Mouse (Mus musculus) forebrain, embryonic 12.5 days (tissue): ENCODE measurements around the gene Scrn1. TPM values are rescaled to one million over a fixed set of nuclear protein-coding genes. Genes with fewer than 3 reads are reported as not detected.

Source experiments
- ATAC-seq: fragments of 200-750 bp; cut with Nextera tagmentation; 2 replicates; pipeline ENCODE4 v1.8.0; 2017; ENCODE audit warnings: moderate TSS enrichment; ENCODE audit not compliant: low FRiP score
- H3K27ac ChIP-seq: fragments of 300-500 bp; sonication (generic); 2 replicates; pipeline ENCODE4 v1.5.1; 2016; ENCODE audit warnings: mild to moderate bottlenecking
- H3K27me3 ChIP-seq: fragments of 300-500 bp; sonication (generic); 2 replicates; pipeline ENCODE4 v1.6.1; 2016; ENCODE audit warnings: mild to moderate bottlenecking
- H3K36me3 ChIP-seq: fragments of 300-500 bp; sonication (generic); replicated peaks from 2 replicates; pipeline ENCODE4 v1.6.1; 2016; ENCODE audit warnings: mild to moderate bottlenecking
- H3K4me1 ChIP-seq: fragments of 300-500 bp; sonication (generic); 2 replicates; pipeline ENCODE4 v1.6.1; 2016
- H3K4me2 ChIP-seq: fragments of 300-500 bp; sonication (generic); 2 replicates; pipeline ENCODE4 v1.6.1; 2016; ENCODE audit warnings: mild to moderate bottlenecking, moderate library complexity
- H3K4me3 ChIP-seq: fragments of 300-500 bp; sonication (generic); replicated peaks from 2 replicates; pipeline ENCODE4 v1.5.1; 2016; ENCODE audit warnings: mild to moderate bottlenecking
- H3K9ac ChIP-seq: fragments of 300-500 bp; sonication (generic); 2 replicates; pipeline ENCODE4 v1.6.1; 2016; ENCODE audit warnings: mild to moderate bottlenecking
- H3K9me3 ChIP-seq: fragments of 300-500 bp; sonication (generic); 2 replicates; pipeline ENCODE4 v1.6.1; 2016
- WGBS: fragments of 180-500 bp; shearing (Covaris S2); methylation state at CpG from one replicate; pipeline ENCODE4 v1.1.7; 2016; 5-methylcytosine and 5-hydroxymethylcytosine counted together
- polyA plus RNA-seq: library from polyadenylated mRNA; unstranded; fragments of >200 nt; fragmentation: Nextera tagmentation; extraction: Ambion mirVana; gene quantifications from 2 replicates; pipeline ENCODE4 v1.2.1, GENCODE M21; 2016

Scrn1 gene
- polyA plus RNA-seq, 1 experiment from 2014 or later = 119 TPM

- under 1% methylated on average over 20 of the region's 20 CpGs for WGBS
- peak; percentile 87 for ATAC-seq
- Histone ChIP-seq H3K9ac (peak overlapping the region; percentile 62), H3K27ac (peak overlapping the region; percentile 37; the same call in 1 of the 2 replicates), H3K4me1 (peaks cover 33% of the 10 kb centered on the region), H3K4me2 (peak overlapping the region; percentile 71), H3K9me3 (no peaks in the 10 kb centered on the region), H3K4me3 (peak overlapping the region; percentile 52), H3K36me3 (no peaks in the 10 kb centered on the region), H3K27me3 (no peaks in the 10 kb centered on the region)
These were observed 26.7 kb upstream of the Scrn1 start for GRCm38 (mm10) chr6:54592938-54593535.

- Histone ChIP-seq H3K9me3 (no peaks in the 10 kb centered on the region), H3K4me3 (peak overlapping the region; percentile 23), H3K27ac (no peak overlapping the region), H3K36me3 (no peaks in the 10 kb centered on the region), H3K4me1 (peaks cover 27% of the 10 kb centered on the region), H3K9ac (peak overlapping the region; percentile 22; the same call in 1 of the 2 replicates), H3K27me3 (no peaks in the 10 kb centered on the region), H3K4me2 (peak overlapping the region; percentile 40)
- no peak for ATAC-seq
- WGBS = 43% methylated on average over 6 of the region's 6 CpGs
These were observed 25.5 kb upstream of the Scrn1 start for GRCm38 (mm10) chr6:54591778-54592177.

- Histone ChIP-seq H3K27me3 (no peaks in the 10 kb centered on the region), H3K9ac (no peak overlapping the region), H3K4me3 (no peak overlapping the region), H3K4me2 (no peak overlapping the region), H3K36me3 (no peaks in the 10 kb centered on the region), H3K27ac (no peak overlapping the region), H3K4me1 (peaks cover 17% of the 10 kb centered on the region), H3K9me3 (no peaks in the 10 kb centered on the region)
- ATAC-seq = no peak
- 96% methylated on average over 2 of the region's 2 CpGs for WGBS
These were observed 24.4 kb upstream of the Scrn1 start for GRCm38 (mm10) chr6:54590691-54591090.

GRCm38 (mm10) chr6:54588212-54588611 lies 21.9 kb upstream of the Scrn1 start:
- Histone ChIP-seq H3K4me1 (peaks cover 12% of the 10 kb centered on the region), H3K9me3 (no peaks in the 10 kb centered on the region), H3K9ac (no peak overlapping the region), H3K4me3 (no peak overlapping the region), H3K27me3 (no peaks in the 10 kb centered on the region), H3K4me2 (no peak overlapping the region), H3K36me3 (no peaks in the 10 kb centered on the region), H3K27ac (no peak overlapping the region)
- no peak for ATAC-seq
- WGBS = 46% methylated on average over 1 of the region's 1 CpGs

GRCm38 (mm10) chr6:54587683-54588082 lies 21.4 kb upstream of the Scrn1 start:
- H3K27ac ChIP-seq = no peak overlapping the region
- H3K36me3 ChIP-seq = no peaks in the 10 kb centered on the region
- 88% methylated on average over 4 of the region's 4 CpGs for WGBS
- H3K4me2 ChIP-seq = no peak overlapping the region
- ATAC-seq = no peak
- no peak overlapping the region for H3K9ac ChIP-seq
- H3K27me3 ChIP-seq = no peaks in the 10 kb centered on the region
- H3K4me1 ChIP-seq = peaks cover 12% of the 10 kb centered on the region
- H3K9me3 ChIP-seq = no peaks in the 10 kb centered on the region
- H3K4me3 ChIP-seq = no peak overlapping the region

GRCm38 (mm10) chr6:54586911-54587310 lies 20.6 kb upstream of the Scrn1 start:
- H3K36me3 ChIP-seq = peaks cover 5% of the 10 kb centered on the region; the same call in 1 of the 2 replicates
- no peak overlapping the region for H3K9ac ChIP-seq
- WGBS = 86% methylated on average over 8 of the region's 8 CpGs
- H3K4me2 ChIP-seq = no peak overlapping the region
- peaks cover 9% of the 10 kb centered on the region for H3K4me1 ChIP-seq
- no peak for ATAC-seq
- H3K27me3 ChIP-seq = no peaks in the 10 kb centered on the region
- H3K9me3 ChIP-seq = no peaks in the 10 kb centered on the region
- no peak overlapping the region for H3K4me3 ChIP-seq
- H3K27ac ChIP-seq = no peak overlapping the region

GRCm38 (mm10) chr6:54586175-54586574 lies 19.9 kb upstream of the Scrn1 start:
- Histone ChIP-seq H3K4me1 (0 out of 2 replicates have a peak, but pooled peaks cover 2% of the 10 kb centered on the region), H3K36me3 (peaks cover 5% of the 10 kb centered on the region; the same call in 1 of the 2 replicates), H3K27ac (no peak overlapping the region), H3K4me3 (no peak overlapping the region), H3K9me3 (no peaks in the 10 kb centered on the region), H3K4me2 (no peak overlapping the region), H3K27me3 (no peaks in the 10 kb centered on the region), H3K9ac (no peak overlapping the region)
- no peak for ATAC-seq
- WGBS = 36% methylated on average over 2 of the region's 2 CpGs

- WGBS = 23% methylated on average over 6 of the region's 6 CpGs
- Histone ChIP-seq H3K4me3 (no peak overlapping the region), H3K4me2 (peak overlapping the region; percentile 22), H3K4me1 (peaks cover 42% of the 10 kb centered on the region), H3K9ac (no peak overlapping the region; the same call in 1 of the 2 replicates), H3K27me3 (no peaks in the 10 kb centered on the region), H3K9me3 (no peaks in the 10 kb centered on the region), H3K27ac (0 out of 2 replicates have a peak overlapping the region, but pooled peaks have one; percentile 36), H3K36me3 (no peaks in the 10 kb centered on the region)
- ATAC-seq = peak; percentile 83
These were observed 7.1 kb upstream of the Scrn1 start for GRCm38 (mm10) chr6:54573218-54573955.

GRCm38 (mm10) chr6:54569776-54570175 lies 3.5 kb upstream of the Scrn1 start:
- H3K27me3 ChIP-seq = no peaks in the 10 kb centered on the region
- H3K4me2 ChIP-seq = no peak overlapping the region
- ATAC-seq = peak; percentile 21; the same call in 1 of the 2 replicates
- no peaks in the 10 kb centered on the region for H3K36me3 ChIP-seq
- H3K27ac ChIP-seq = peak overlapping the region; percentile 72
- H3K9ac ChIP-seq = no peak overlapping the region
- WGBS = 29% methylated on average over 7 of the region's 7 CpGs
- H3K4me1 ChIP-seq = peaks cover 57% of the 10 kb centered on the region
- H3K9me3 ChIP-seq = no peaks in the 10 kb centered on the region
- no peak overlapping the region for H3K4me3 ChIP-seq

GRCm38 (mm10) chr6:54566546-54566919 lies 244 bp upstream of the Scrn1 start:
- Histone ChIP-seq H3K9ac (peak overlapping the region; percentile 88), H3K4me3 (peak overlapping the region; percentile 71), H3K27me3 (no peaks in the 10 kb centered on the region), H3K9me3 (no peaks in the 10 kb centered on the region), H3K27ac (peak overlapping the region; percentile 95), H3K36me3 (no peaks in the 10 kb centered on the region), H3K4me2 (peak overlapping the region; percentile 74), H3K4me1 (peaks cover 64% of the 10 kb centered on the region)
- ATAC-seq = no peak; the same call in 1 of the 2 replicates
- 5% methylated on average over 6 of the region's 6 CpGs for WGBS

- Histone ChIP-seq H3K9me3 (no peaks in the 10 kb centered on the region), H3K4me3 (peak overlapping the region; percentile 71), H3K4me2 (peak overlapping the region; percentile 74), H3K27ac (peak overlapping the region; percentile 95), H3K9ac (peak overlapping the region; percentile 88), H3K36me3 (no peaks in the 10 kb centered on the region), H3K4me1 (peaks cover 59% of the 10 kb centered on the region), H3K27me3 (no peaks in the 10 kb centered on the region)
- WGBS = 4% methylated on average over 3 of the region's 3 CpGs
- no peak for ATAC-seq
These were observed 1.3 kb downstream of the Scrn1 start for GRCm38 (mm10) chr6:54565012-54565411.

GRCm38 (mm10) chr6:54564506-54564991 lies 1.7 kb downstream of the Scrn1 start:
- peak overlapping the region; percentile 71 for H3K4me3 ChIP-seq
- peaks cover 59% of the 10 kb centered on the region for H3K4me1 ChIP-seq
- WGBS = 43% methylated on average over 9 of the region's 9 CpGs
- H3K4me2 ChIP-seq = peak overlapping the region; percentile 74
- ATAC-seq = no peak
- H3K27ac ChIP-seq = peak overlapping the region; percentile 95
- no peaks in the 10 kb centered on the region for H3K27me3 ChIP-seq
- peak overlapping the region; percentile 88 for H3K9ac ChIP-seq
- H3K9me3 ChIP-seq = no peaks in the 10 kb centered on the region
- H3K36me3 ChIP-seq = no peaks in the 10 kb centered on the region
